In the genomic region with DNA sequence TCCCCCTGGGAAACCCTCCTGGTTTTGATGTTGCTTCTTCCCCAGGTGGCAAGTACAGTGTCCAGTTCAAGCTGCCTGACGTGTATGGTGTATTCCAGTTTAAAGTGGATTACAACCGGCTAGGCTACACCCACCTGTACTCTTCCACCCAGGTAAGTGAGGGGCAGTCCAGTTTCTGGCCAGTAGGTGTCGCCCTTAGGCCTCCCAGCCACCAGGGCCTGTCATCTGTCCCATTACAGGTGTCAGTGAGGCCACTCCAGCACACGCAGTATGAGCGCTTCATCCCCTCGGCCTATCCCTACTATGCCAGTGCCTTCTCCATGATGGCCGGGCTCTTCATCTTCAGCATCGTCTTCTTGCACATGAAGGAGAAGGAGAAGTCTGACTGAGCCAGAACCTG, we compare ENCODE assay signal across 9 mouse cellular contexts. TPM values are rescaled to one million over a fixed set of nuclear protein-coding genes. Genes with fewer than 3 reads are reported as not detected.
DNase-seq lines count a peak whose midpoint lies in the region; ATAC-seq lines count a peak whose summit lies in the region.
"Had no signal": no experiment of that assay in that cellular context is flagged by ENCODE, and none has a peak within 500 bp of the region (broad histone marks: within the 10 kb centered on the region; RNA-seq: fewer than 3 reads in every experiment).

No protein-coding gene starts in this region.

- peak; percentile 42; the same call in 1 of the 2 replicates for ATAC-seq in heart, embryonic 12.5 days (ENCODE audit: insufficient number of reproducible peaks, low FRiP score)
- peak; percentile 56 for ATAC-seq in megakaryocyte progenitor cell, adult 5-6 weeks (replicated peaks; ENCODE audit: poor library complexity)

- no peak overlapping the region for H3K4me3 ChIP-seq in heart, embryonic 12.5 days
- H3K4me3 ChIP-seq: erythroblast, embryonic 14.5 days had no signal

- H3K9me3 ChIP-seq in heart, embryonic 12.5 days (replicated peaks) = no peaks in the 10 kb centered on the region

- no peak overlapping the region for H3K27ac ChIP-seq in heart, embryonic 12.5 days (ENCODE audit: poor library complexity, severe bottlenecking)

- no peak overlapping the region for H3K4me2 ChIP-seq in heart, embryonic 12.5 days

- no peak overlapping the region for H3K9ac ChIP-seq in heart, embryonic 12.5 days

- H3K4me1 ChIP-seq in heart, embryonic 12.5 days (replicated peaks) = no peaks in the 10 kb centered on the region

- 59% methylated on average over 8 of the region's 8 CpGs for WGBS in heart, embryonic 12.5 days

- DNase-seq in adrenal gland, adult (ENCODE audit: inconsistent age in 2 of 2, low spot score in 1 of 2) = peak; percentile 33 to 66
- DNase-seq in adrenal gland, postnatal 4 days (ENCODE audit: low spot score in 2 of 2) = no peak
- peak; percentile 52 for DNase-seq in CD4-positive helper T cell, adult 2 months (ENCODE audit: low read depth, low spot score)
- DNase-seq in cerebellum, adult 8-10 months = peak; percentile 59
- DNase-seq in kidney, postnatal 25 days = peak; percentile 77 to 82
- DNase-seq in thymus, postnatal 4 days = peak; percentile 77

- no peaks in the 10 kb centered on the region for H3K27me3 ChIP-seq in heart, embryonic 12.5 days (replicated peaks)

- peaks cover 97% of the 10 kb centered on the region for H3K36me3 ChIP-seq in heart, embryonic 12.5 days

RNA-seq across cellular contexts. Expression of gene Ddost, which starts 7.1 kb away (rescaled TPM):
- total RNA-seq in adrenal gland, postnatal 4 days (2021) = 100 to 1,000 TPM; 165 to 169 TPM
- polyA plus RNA-seq in heart, embryonic 12.5 days (2016; fragmentation: Nextera tagmentation; extraction: Ambion mirVana) = 316 and 318 TPM in 2 replicates
- 303 and 328 TPM in 2 replicates for total RNA-seq in megakaryocyte progenitor cell, adult 5-6 weeks (2015)
- 225 and 240 TPM in 2 replicates for total RNA-seq in megakaryocyte progenitor cell, adult 5-6 weeks (2017)

RNA-seq across cellular contexts. Expression of gene Pink1, which starts 14.5 kb away (rescaled TPM):
- total RNA-seq in adrenal gland, postnatal 4 days (2021) = 100 to 1,000 TPM; 153 to 158 TPM
- polyA plus RNA-seq in heart, embryonic 12.5 days (2016; fragmentation: Nextera tagmentation; extraction: Ambion mirVana) = 72.6 and 78.6 TPM in 2 replicates
- total RNA-seq in megakaryocyte progenitor cell, adult 5-6 weeks (2015) = 20.1 and 20.4 TPM in 2 replicates
- total RNA-seq in megakaryocyte progenitor cell, adult 5-6 weeks (2017) = 24.7 and 29.6 TPM in 2 replicates

RNA-seq across cellular contexts. Expression of gene Cda, which starts 56.2 kb away (rescaled TPM):
- 10 to 100 TPM; 15.7 to 22.9 TPM for total RNA-seq in adrenal gland, postnatal 4 days (2021)
- 9.3 and 10.9 TPM in 2 replicates for polyA plus RNA-seq in heart, embryonic 12.5 days (2016; fragmentation: Nextera tagmentation; extraction: Ambion mirVana)
- total RNA-seq in megakaryocyte progenitor cell, adult 5-6 weeks (2015) = 0.39 TPM in 1 of 2 replicates, not detected in the other
- not detected in 2 replicates for total RNA-seq in megakaryocyte progenitor cell, adult 5-6 weeks (2017)

Comparison
In these comparisons a context has a peak if more than half of its experiments do, and no peak if none do; other contexts are left out.
1. DNase-seq: peak in adrenal gland, adult (2 of 2), CD4-positive helper T cell, adult 2 months (single experiment), cerebellum, adult 8-10 months (single experiment), kidney, postnatal 25 days (2 of 2) and thymus, postnatal 4 days (single experiment); none in adrenal gland, postnatal 4 days (0 of 2).
2. RNA of gene Pink1, which starts 14.5 kb away (total RNA-seq): 153 to 158 TPM in adrenal gland, postnatal 4 days; 20.1 to 29.6 TPM in megakaryocyte progenitor cell, adult 5-6 weeks; every median in the first group is over 4 times any median in the second.
3. RNA of gene Cda, which starts 56.2 kb away (total RNA-seq): 15.7 to 22.9 TPM in adrenal gland, postnatal 4 days; 0.39 TPM in megakaryocyte progenitor cell, adult 5-6 weeks; every median in the first group is over 10 times any median in the second.